ENCODE assay signal across 21 mouse cellular contexts in the genomic region with DNA sequence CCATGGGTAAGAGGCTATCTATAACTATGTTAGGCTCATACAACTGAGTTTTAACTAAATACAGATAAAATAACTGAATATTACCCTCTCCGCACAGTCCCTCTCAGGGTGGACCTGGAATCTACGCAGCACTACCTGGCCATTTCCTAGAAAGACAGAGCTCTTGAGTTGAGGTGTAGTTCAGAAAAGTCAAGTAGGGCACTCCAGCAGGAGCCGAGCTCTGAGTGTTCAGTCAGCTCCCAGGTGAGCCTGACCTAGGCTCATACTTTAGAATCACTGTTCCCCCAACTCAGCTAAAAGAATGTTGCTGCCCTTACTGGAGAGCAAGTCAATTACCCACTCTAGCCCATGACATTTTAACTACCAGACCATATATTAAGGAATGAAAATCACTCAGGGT.
DNase-seq lines count a peak whose midpoint lies in the region; ATAC-seq and TF ChIP-seq lines count a peak whose summit lies in the region.
"Had no signal": no experiment of that assay in that cellular context is flagged by ENCODE, and none has a peak within 500 bp of the region (broad histone marks: within the 10 kb centered on the region; RNA-seq: fewer than 3 reads in every experiment).

No protein-coding gene starts in this region.

- TF ChIP-seq EP300 in lung, postnatal 0 days (IDR thresholded peaks at IDR 0.05), result no peak

- WGBS in lung, embryonic 15.5 days, result 68% methylated on average over 3 of the region's 3 CpGs
- 73% methylated on average over 3 of the region's 3 CpGs for WGBS in lung, embryonic 16.5 days
- 52% methylated on average over 3 of the region's 3 CpGs for WGBS in lung, postnatal 0 days

- no peaks in the 10 kb centered on the region for H3K27me3 ChIP-seq in lung, embryonic 15.5 days
- no peaks in the 10 kb centered on the region for H3K27me3 ChIP-seq in lung, embryonic 16.5 days (ENCODE audit: control insufficient read depth, insufficient read depth, low read depth, low read length)
- no peaks in the 10 kb centered on the region for H3K27me3 ChIP-seq in lung, postnatal 0 days (replicated peaks; ENCODE audit: insufficient read depth, low read length)
- H3K27me3 ChIP-seq: CH12.LX, Patski had no signal

- DNase-seq in lung, postnatal 25 days (ENCODE audit: low spot score), result no peak
- no peak for DNase-seq in lung, adult 18-20 months
- peak; percentile 66 for DNase-seq in lung, postnatal 0 days (ENCODE audit: low spot score)
- no peak for DNase-seq in lung, postnatal 14 days
- DNase-seq: adrenal gland, adult 2 months; adrenal gland, adult 8-10 months; adrenal gland, postnatal 10 days; adrenal gland, postnatal 14 days; adrenal gland, postnatal 25 days; adrenal gland, postnatal 36 days; B cell, adult 2 months; cerebellum, adult 11 months; cerebellum, adult 11-12 months; cerebellum, adult 18-20 months had no signal

- ATAC-seq in lung, embryonic 15.5 days (ENCODE audit: borderline replicate concordance, extremely low read depth, low FRiP score, low TSS enrichment), result 0 out of 2 replicates have a peak, but pooled peaks have one; percentile 58
- peak; percentile 78 for ATAC-seq in lung, embryonic 16.5 days (ENCODE audit: low read depth)
- peak; percentile 77 for ATAC-seq in lung, postnatal 0 days
- ATAC-seq: activated CD4-positive, CD25-positive, alpha-beta regulatory T cell, adult 4 months; CD4-positive, CD25-positive, alpha-beta regulatory T cell, adult 4 months; Patski had no signal

- TF ChIP-seq CTCF in lung, postnatal 0 days (IDR thresholded peaks at IDR 0.05), result no peak

- no peak overlapping the region for H3K9ac ChIP-seq in lung, embryonic 15.5 days
- H3K9ac ChIP-seq in lung, embryonic 16.5 days (ENCODE audit: low read length), result no peak overlapping the region
- H3K9ac ChIP-seq in lung, postnatal 0 days (replicated peaks; ENCODE audit: low read depth), result no peak overlapping the region

- 0 out of 2 replicates have a peak, but pooled peaks cover 10% of the 10 kb centered on the region for H3K4me1 ChIP-seq in lung, embryonic 15.5 days
- peaks cover 9% of the 10 kb centered on the region; the same call in 1 of the 2 replicates for H3K4me1 ChIP-seq in lung, embryonic 16.5 days (replicated peaks; ENCODE audit: control insufficient read depth, insufficient read depth, low read length)
- no peaks in the 10 kb centered on the region for H3K4me1 ChIP-seq in lung, postnatal 0 days (ENCODE audit: insufficient read depth, low read depth, low read length)

- no peak overlapping the region for H3K27ac ChIP-seq in lung, embryonic 15.5 days
- 0 out of 2 replicates have a peak overlapping the region, but pooled peaks have one; percentile 13 for H3K27ac ChIP-seq in lung, embryonic 16.5 days (ENCODE audit: low read length)
- no peak overlapping the region for H3K27ac ChIP-seq in lung, postnatal 0 days (ENCODE audit: low read length)

- no peaks in the 10 kb centered on the region for H3K36me3 ChIP-seq in lung, embryonic 15.5 days
- no peaks in the 10 kb centered on the region for H3K36me3 ChIP-seq in lung, embryonic 16.5 days (ENCODE audit: control insufficient read depth, insufficient read depth, low read length)
- H3K36me3 ChIP-seq in lung, postnatal 0 days (ENCODE audit: insufficient read depth, low read length), result no peaks in the 10 kb centered on the region

- H3K4me2 ChIP-seq in lung, embryonic 15.5 days, result no peak overlapping the region
- H3K4me2 ChIP-seq in lung, embryonic 16.5 days (ENCODE audit: low read depth, low read length), result no peak overlapping the region
- no peak overlapping the region for H3K4me2 ChIP-seq in lung, postnatal 0 days (replicated peaks; ENCODE audit: low read depth, low read length)

- H3K9me3 ChIP-seq in lung, embryonic 15.5 days, result no peaks in the 10 kb centered on the region
- H3K9me3 ChIP-seq in lung, embryonic 16.5 days (ENCODE audit: control insufficient read depth, low read length), result no peaks in the 10 kb centered on the region
- no peaks in the 10 kb centered on the region for H3K9me3 ChIP-seq in lung, postnatal 0 days (ENCODE audit: low read length)
- H3K9me3 ChIP-seq: G1E had no signal

- no peak overlapping the region for H3K4me3 ChIP-seq in lung, embryonic 15.5 days
- no peak overlapping the region for H3K4me3 ChIP-seq in lung, embryonic 16.5 days (ENCODE audit: low read length)
- no peak overlapping the region for H3K4me3 ChIP-seq in lung, postnatal 0 days (ENCODE audit: low read depth, low read length)
